Mouse (Mus musculus) cerebellum, adult 2 months (tissue): ENCODE measurements around the gene Lurap1.

Source experiments
- CTCF ChIP-seq: fragments of 200-500 bp; IDR thresholded peaks from 2 replicates; pipeline ENCODE4 v1.5.1; 2011; ENCODE audit warnings: low read depth, mild to moderate bottlenecking, control low read depth, low read length, moderate library complexity, borderline replicate concordance; ENCODE audit not compliant: insufficient read depth
- POLR2A ChIP-seq: fragments of 200-500 bp; IDR thresholded peaks from 2 replicates; pipeline ENCODE4 v1.6.1; 2011; ENCODE audit warnings: low read length, control low read depth, borderline replicate concordance; ENCODE audit not compliant: insufficient read depth

GRCm38 (mm10) chr4:116149812-116150155 is 1.4 kb downstream of the Lurap1 start:
- no peak for TF ChIP-seq CTCF
- TF ChIP-seq POLR2A, result no peak
